Mouse (Mus musculus) limb, embryonic 13.5 days (tissue): ENCODE data around the gene Nipa2. TPM values are rescaled to one million over a fixed set of nuclear protein-coding genes. Genes with fewer than 3 reads are reported as not detected.
"Not testable (repeated sequence)": the region's sequence is repeated elsewhere in the genome, so short reads cannot be mapped to it uniquely, and the experiment has no call there.

Experiments
- ATAC-seq: fragments of 200-750 bp; cut with Nextera tagmentation; 2 replicates; pipeline ENCODE4 v1.8.0; 2017; ENCODE audit warnings: low read depth, moderate number of reproducible peaks, moderate TSS enrichment; ENCODE audit not compliant: low FRiP score
- H3K27ac ChIP-seq: fragments of 300-500 bp; sonication (generic); 2 replicates; pipeline ENCODE4 v1.5.1; 2015; ENCODE audit warnings: inconsistent platforms, mild to moderate bottlenecking, moderate library complexity
- H3K27me3 ChIP-seq: fragments of 300-500 bp; sonication (generic); 2 replicates; pipeline ENCODE4 v1.6.1; 2015; ENCODE audit warnings: mild to moderate bottlenecking, inconsistent platforms
- H3K36me3 ChIP-seq: fragments of 300-500 bp; sonication (generic); 2 replicates; pipeline ENCODE4 v1.6.1; 2015; ENCODE audit warnings: inconsistent platforms, mild to moderate bottlenecking, moderate library complexity
- H3K4me1 ChIP-seq: fragments of 300-500 bp; sonication (generic); 2 replicates; pipeline ENCODE4 v1.6.1; 2015; ENCODE audit warnings: inconsistent platforms
- H3K4me2 ChIP-seq: fragments of 300-500 bp; sonication (generic); replicated peaks from 2 replicates; pipeline ENCODE4 v1.6.1; 2015; ENCODE audit warnings: inconsistent platforms, mild to moderate bottlenecking, moderate library complexity
- H3K4me3 ChIP-seq: fragments of 300-500 bp; sonication (generic); 2 replicates; pipeline ENCODE4 v1.5.1; 2015; ENCODE audit warnings: moderate library complexity, mild to moderate bottlenecking, inconsistent platforms
- H3K9ac ChIP-seq: fragments of 300-500 bp; sonication (generic); 2 replicates; pipeline ENCODE4 v1.6.1; 2015; ENCODE audit warnings: mild to moderate bottlenecking, inconsistent platforms
- H3K9me3 ChIP-seq: fragments of 300-500 bp; sonication (generic); 2 replicates; pipeline ENCODE4 v1.6.1; 2016; ENCODE audit warnings: inconsistent platforms
- WGBS: fragments of 180-500 bp; shearing (Covaris S2); methylation state at CpG from one replicate; pipeline ENCODE4 v1.1.7; 2015; 5-methylcytosine and 5-hydroxymethylcytosine counted together
- polyA plus RNA-seq: library from polyadenylated mRNA; unstranded; fragments of >200 nt; fragmentation: Nextera tagmentation; extraction: Ambion mirVana; gene quantifications from 2 replicates; pipeline ENCODE4 v1.2.1, GENCODE M21; 2015

The Nipa2 gene
- polyA plus RNA-seq, 1 experiment from 2014 or later, result 48.2 TPM

- H3K4me2 ChIP-seq, result no peak overlapping the region
- ATAC-seq, result no peak
- no peak overlapping the region for H3K4me3 ChIP-seq
- H3K27ac ChIP-seq, result no peak overlapping the region
- no peaks in the 10 kb centered on the region for H3K4me1 ChIP-seq
- no peak overlapping the region for H3K9ac ChIP-seq
- peaks cover 82% of the 10 kb centered on the region for H3K36me3 ChIP-seq
- no peaks in the 10 kb centered on the region for H3K9me3 ChIP-seq
- H3K27me3 ChIP-seq, result no peaks in the 10 kb centered on the region
- 92% methylated on average over 4 of the region's 4 CpGs for WGBS
These were observed 35.0 kb downstream of the Nipa2 start for GRCm38 (mm10) chr7:55927262-55927661.

- not testable (repeated sequence) for H3K4me3 ChIP-seq, H3K27me3 ChIP-seq, H3K9me3 ChIP-seq, H3K4me2 ChIP-seq, H3K9ac ChIP-seq, ATAC-seq, H3K27ac ChIP-seq, H3K4me1 ChIP-seq
- peaks cover 93% of the 10 kb centered on the region for H3K36me3 ChIP-seq
- WGBS, result 97% methylated on average over 11 of the region's 11 CpGs
These were observed 43.9 kb downstream of the Nipa2 start for GRCm38 (mm10) chr7:55918365-55918764.

- no peak overlapping the region for H3K27ac ChIP-seq
- no peaks in the 10 kb centered on the region for H3K9me3 ChIP-seq
- 95% methylated on average over 5 of the region's 5 CpGs for WGBS
- no peak for ATAC-seq
- H3K4me3 ChIP-seq, result no peak overlapping the region
- peaks cover 87% of the 10 kb centered on the region for H3K36me3 ChIP-seq
- H3K27me3 ChIP-seq, result no peaks in the 10 kb centered on the region
- no peak overlapping the region for H3K4me2 ChIP-seq
- H3K9ac ChIP-seq, result no peak overlapping the region
- no peaks in the 10 kb centered on the region for H3K4me1 ChIP-seq
These were observed 50.2 kb downstream of the Nipa2 start for GRCm38 (mm10) chr7:55912118-55912517.

- no peak overlapping the region for H3K4me3 ChIP-seq
- no peak for ATAC-seq
- H3K9ac ChIP-seq, result no peak overlapping the region
- H3K27ac ChIP-seq, result no peak overlapping the region
- peaks cover 85% of the 10 kb centered on the region for H3K36me3 ChIP-seq
- H3K4me1 ChIP-seq, result no peaks in the 10 kb centered on the region
- no peaks in the 10 kb centered on the region for H3K27me3 ChIP-seq
- 78% methylated on average over 8 of the region's 8 CpGs for WGBS
- no peaks in the 10 kb centered on the region for H3K9me3 ChIP-seq
- H3K4me2 ChIP-seq, result no peak overlapping the region
These were observed 50.9 kb downstream of the Nipa2 start for GRCm38 (mm10) chr7:55911371-55911770.

GRCm38 (mm10) chr7:55910356-55910755 is 51.9 kb downstream of the Nipa2 start:
- H3K36me3 ChIP-seq, result peaks cover 86% of the 10 kb centered on the region

GRCm38 (mm10) chr7:55909519-55909918 is 52.8 kb downstream of the Nipa2 start:
- H3K9me3 ChIP-seq, result no peaks in the 10 kb centered on the region
- no peak overlapping the region for H3K4me2 ChIP-seq
- no peaks in the 10 kb centered on the region for H3K27me3 ChIP-seq
- no peak for ATAC-seq
- H3K36me3 ChIP-seq, result peaks cover 85% of the 10 kb centered on the region
- no peak overlapping the region for H3K9ac ChIP-seq
- 84% methylated on average over 1 of the region's 1 CpGs for WGBS
- H3K4me1 ChIP-seq, result no peaks in the 10 kb centered on the region
- no peak overlapping the region for H3K27ac ChIP-seq
- H3K4me3 ChIP-seq, result no peak overlapping the region

More at GRCm38 (mm10) chr7:55910356-55910755, 51.9 kb downstream of the Nipa2 start:
- H3K9ac ChIP-seq, result no peak overlapping the region
- no peaks in the 10 kb centered on the region for H3K9me3 ChIP-seq
- WGBS, result 76% methylated on average over 2 of the region's 2 CpGs
- H3K4me1 ChIP-seq, result no peaks in the 10 kb centered on the region
- no peak overlapping the region for H3K27ac ChIP-seq
- H3K4me2 ChIP-seq, result no peak overlapping the region
- ATAC-seq, result no peak
- H3K27me3 ChIP-seq, result no peaks in the 10 kb centered on the region
- H3K4me3 ChIP-seq, result no peak overlapping the region

- peaks cover 83% of the 10 kb centered on the region for H3K36me3 ChIP-seq
- H3K4me1 ChIP-seq, result no peaks in the 10 kb centered on the region
- H3K4me2 ChIP-seq, result no peak overlapping the region
- WGBS, result 78% methylated on average over 2 of the region's 2 CpGs
- no peaks in the 10 kb centered on the region for H3K9me3 ChIP-seq
- no peaks in the 10 kb centered on the region for H3K27me3 ChIP-seq
- ATAC-seq, result no peak
- H3K9ac ChIP-seq, result no peak overlapping the region
- no peak overlapping the region for H3K4me3 ChIP-seq
- H3K27ac ChIP-seq, result no peak overlapping the region
These were observed 56.8 kb downstream of the Nipa2 start for GRCm38 (mm10) chr7:55905449-55905848.

- ATAC-seq, result no peak
- WGBS, result 82% methylated on average over 5 of the region's 5 CpGs
- no peak overlapping the region for H3K9ac ChIP-seq
- H3K36me3 ChIP-seq, result peaks cover 85% of the 10 kb centered on the region
- H3K4me1 ChIP-seq, result no peaks in the 10 kb centered on the region
- no peaks in the 10 kb centered on the region for H3K27me3 ChIP-seq
- no peak overlapping the region for H3K4me2 ChIP-seq
- no peaks in the 10 kb centered on the region for H3K9me3 ChIP-seq
- H3K4me3 ChIP-seq, result no peak overlapping the region
- H3K27ac ChIP-seq, result no peak overlapping the region
These were observed 58.5 kb downstream of the Nipa2 start for GRCm38 (mm10) chr7:55903766-55904165.

GRCm38 (mm10) chr7:55891797-55892196 is 70.5 kb downstream of the Nipa2 start:
- no peak overlapping the region for H3K4me3 ChIP-seq
- H3K9me3 ChIP-seq, result no peaks in the 10 kb centered on the region
- H3K27ac ChIP-seq, result no peak overlapping the region
- no peak for ATAC-seq
- 0 out of 2 replicates have a peak overlapping the region, but pooled peaks have one; percentile 4 for H3K9ac ChIP-seq
- 87% methylated on average over 11 of the region's 11 CpGs for WGBS
- 0 out of 2 replicates have a peak, but pooled peaks cover 6% of the 10 kb centered on the region for H3K4me1 ChIP-seq
- H3K27me3 ChIP-seq, result no peaks in the 10 kb centered on the region
- no peak overlapping the region for H3K4me2 ChIP-seq
- H3K36me3 ChIP-seq, result peaks cover 74% of the 10 kb centered on the region

- H3K9me3 ChIP-seq, result no peaks in the 10 kb centered on the region
- no peak overlapping the region for H3K4me2 ChIP-seq
- peaks cover 70% of the 10 kb centered on the region for H3K36me3 ChIP-seq
- no peak overlapping the region for H3K27ac ChIP-seq
- no peaks in the 10 kb centered on the region for H3K27me3 ChIP-seq
- H3K9ac ChIP-seq, result no peak overlapping the region
- no peak overlapping the region for H3K4me3 ChIP-seq
- 0 out of 2 replicates have a peak, but pooled peaks cover 6% of the 10 kb centered on the region for H3K4me1 ChIP-seq
- no peak; the same call in 1 of the 2 replicates for ATAC-seq
These were observed 71.5 kb downstream of the Nipa2 start for GRCm38 (mm10) chr7:55890731-55891130.

GRCm38 (mm10) chr7:55889996-55890395 is 72.3 kb downstream of the Nipa2 start:
- H3K9ac ChIP-seq, result no peak overlapping the region
- no peak overlapping the region for H3K4me2 ChIP-seq
- no peaks in the 10 kb centered on the region for H3K27me3 ChIP-seq
- no peaks in the 10 kb centered on the region for H3K9me3 ChIP-seq
- 0 out of 2 replicates have a peak, but pooled peaks cover 6% of the 10 kb centered on the region for H3K4me1 ChIP-seq
- peaks cover 73% of the 10 kb centered on the region for H3K36me3 ChIP-seq
- WGBS, result 88% methylated on average over 4 of the region's 4 CpGs
- no peak for ATAC-seq
- H3K27ac ChIP-seq, result no peak overlapping the region
- no peak overlapping the region for H3K4me3 ChIP-seq

- H3K4me3 ChIP-seq, result no peak overlapping the region
- no peak overlapping the region for H3K27ac ChIP-seq
- H3K4me1 ChIP-seq, result 0 out of 2 replicates have a peak, but pooled peaks cover 6% of the 10 kb centered on the region
- no peaks in the 10 kb centered on the region for H3K27me3 ChIP-seq
- 90% methylated on average over 4 of the region's 4 CpGs for WGBS
- no peak overlapping the region for H3K9ac ChIP-seq
- no peaks in the 10 kb centered on the region for H3K9me3 ChIP-seq
- no peak for ATAC-seq
- H3K36me3 ChIP-seq, result peaks cover 78% of the 10 kb centered on the region
- H3K4me2 ChIP-seq, result no peak overlapping the region
These were observed 73.7 kb downstream of the Nipa2 start for GRCm38 (mm10) chr7:55888603-55889002.
